Mouse (Mus musculus) limb, embryonic 14.5 days (tissue): Measurements from ENCODE around the gene Golt1a. TPM values are rescaled to one million over a fixed set of nuclear protein-coding genes. Genes with fewer than 3 reads are reported as not detected.

ENCODE experiments used
- ATAC-seq: fragments of 200-750 bp; cut with Nextera tagmentation; 2 replicates; pipeline ENCODE4 v1.8.0; 2017; ENCODE audit warnings: low read depth, moderate number of reproducible peaks, moderate TSS enrichment; ENCODE audit not compliant: low FRiP score
- DNase-seq: peaks from one replicate; pipeline ENCODE4 v3.0.0-alpha.2; 2015; ENCODE audit warnings: low spot score
- H3K27ac ChIP-seq: fragments of 300-500 bp; sonication (generic); replicated peaks from 2 replicates; pipeline ENCODE4 v1.5.1; 2014; ENCODE audit warnings: low read depth, mild to moderate bottlenecking, low read length, moderate library complexity, mixed read lengths
- H3K27me3 ChIP-seq: fragments of 300-500 bp; sonication (generic); 2 replicates; pipeline ENCODE4 v1.6.1; 2014; ENCODE audit warnings: low read length, mixed read lengths; ENCODE audit not compliant: control insufficient read depth, insufficient read depth
- H3K36me3 ChIP-seq: fragments of 300-500 bp; sonication (generic); 2 replicates; pipeline ENCODE4 v1.6.1; 2014; ENCODE audit warnings: mild to moderate bottlenecking, low read length, moderate library complexity, mixed read lengths; ENCODE audit not compliant: control insufficient read depth, insufficient read depth
- H3K4me1 ChIP-seq: fragments of 300-500 bp; sonication (generic); 2 replicates; pipeline ENCODE4 v1.6.1; 2014; ENCODE audit warnings: antibody characterized with exemption, low read length, mixed read lengths; ENCODE audit not compliant: control insufficient read depth, insufficient read depth
- H3K4me2 ChIP-seq: fragments of 300-500 bp; sonication (generic); replicated peaks from 2 replicates; pipeline ENCODE4 v1.6.1; 2014; ENCODE audit warnings: low read depth, mild to moderate bottlenecking, low read length, moderate library complexity; ENCODE audit not compliant: severe bottlenecking
- H3K4me3 ChIP-seq: fragments of 300-500 bp; sonication (generic); replicated peaks from 2 replicates; pipeline ENCODE4 v1.5.1; 2014; ENCODE audit warnings: low read length
- H3K9ac ChIP-seq: fragments of 300-500 bp; sonication (generic); 2 replicates; pipeline ENCODE4 v1.6.1; 2014; ENCODE audit warnings: mild to moderate bottlenecking, low read depth, low read length, moderate library complexity; ENCODE audit not compliant: severe bottlenecking
- H3K9me3 ChIP-seq: fragments of 300-500 bp; sonication (generic); 2 replicates; pipeline ENCODE4 v1.6.1; 2016; ENCODE audit warnings: low read length; ENCODE audit not compliant: control insufficient read depth
- POLR2A ChIP-seq: fragments of 200-500 bp; IDR thresholded peaks from 2 replicates; pipeline ENCODE4 v1.8.0; 2012; ENCODE audit warnings: inconsistent platforms, mild to moderate bottlenecking, moderate library complexity, borderline replicate concordance; ENCODE audit not compliant: insufficient read depth, insufficient read length; ENCODE audit errors: extremely low read depth
- WGBS: fragments of 180-500 bp; shearing (Covaris S2); extraction: QIAGEN DNeasy Blood & Tissue Kit; methylation state at CpG from one replicate; pipeline ENCODE4 v1.1.7; 2014; 5-methylcytosine and 5-hydroxymethylcytosine counted together
- polyA plus RNA-seq, 2 experiments: library from polyadenylated mRNA; depleted of rRNA in 1 of 2; stranded (reverse) in 1 of 2; unstranded in 1 of 2; fragments of >200 nt; fragmentation: Nextera tagmentation in 1 of 2; extraction: Ambion mirVana in 1 of 2; gene quantifications; 2 replicates each; pipeline versions ENCODE4 v1.2.1 to v1.2.3; 2012 to 2014

Gene Golt1a
- polyA plus RNA-seq, 2 experiments = not detected

- H3K9ac ChIP-seq = no peak overlapping the region
- no peak for TF ChIP-seq POLR2A
- H3K36me3 ChIP-seq = no peaks in the 10 kb centered on the region
- no peak for DNase-seq
- no peaks in the 10 kb centered on the region for H3K9me3 ChIP-seq
- H3K27me3 ChIP-seq = no peaks in the 10 kb centered on the region
- no peak overlapping the region for H3K4me3 ChIP-seq
- H3K27ac ChIP-seq = no peak overlapping the region
- WGBS = 65% methylated on average over 5 of the region's 5 CpGs
- H3K4me1 ChIP-seq = no peaks in the 10 kb centered on the region
- H3K4me2 ChIP-seq = no peak overlapping the region
- no peak for ATAC-seq
These were observed 32.6 kb upstream of the Golt1a start for GRCm38 (mm10) chr1:133276983-133277382.

GRCm38 (mm10) chr1:133278539-133278938 lies 31.1 kb upstream of the Golt1a start:
- H3K9ac ChIP-seq = no peak overlapping the region
- no peak overlapping the region for H3K4me2 ChIP-seq
- H3K27me3 ChIP-seq = no peaks in the 10 kb centered on the region
- no peak overlapping the region for H3K4me3 ChIP-seq
- H3K4me1 ChIP-seq = no peaks in the 10 kb centered on the region
- H3K27ac ChIP-seq = no peak overlapping the region
- DNase-seq (no peak), ATAC-seq (no peak)
- H3K9me3 ChIP-seq = no peaks in the 10 kb centered on the region
- WGBS = 69% methylated on average over 6 of the region's 6 CpGs
- no peaks in the 10 kb centered on the region for H3K36me3 ChIP-seq
- TF ChIP-seq POLR2A = no peak

- Histone ChIP-seq H3K27ac (no peak overlapping the region), H3K9ac (no peak overlapping the region), H3K9me3 (no peaks in the 10 kb centered on the region), H3K27me3 (no peaks in the 10 kb centered on the region), H3K4me2 (no peak overlapping the region), H3K4me1 (no peaks in the 10 kb centered on the region), H3K4me3 (no peak overlapping the region), H3K36me3 (no peaks in the 10 kb centered on the region)
- TF ChIP-seq POLR2A = no peak
- no peak for ATAC-seq
- WGBS = 62% methylated on average over 15 of the region's 15 CpGs
- DNase-seq = no peak
These were observed 30.5 kb upstream of the Golt1a start for GRCm38 (mm10) chr1:133278946-133279631.

- Histone ChIP-seq H3K9me3 (no peaks in the 10 kb centered on the region), H3K27ac (no peak overlapping the region), H3K9ac (no peak overlapping the region), H3K4me3 (no peak overlapping the region), H3K27me3 (no peaks in the 10 kb centered on the region), H3K4me2 (no peak overlapping the region), H3K4me1 (no peaks in the 10 kb centered on the region), H3K36me3 (no peaks in the 10 kb centered on the region)
- 90% methylated on average over 11 of the region's 11 CpGs for WGBS
- ATAC-seq (no peak), DNase-seq (no peak)
- no peak for TF ChIP-seq POLR2A
These were observed 29.9 kb upstream of the Golt1a start for GRCm38 (mm10) chr1:133279632-133280093.

GRCm38 (mm10) chr1:133280537-133280936 lies 29.1 kb upstream of the Golt1a start:
- TF ChIP-seq POLR2A = no peak
- 85% methylated on average over 2 of the region's 2 CpGs for WGBS
- ATAC-seq (no peak), DNase-seq (no peak)
- H3K4me1 ChIP-seq = no peaks in the 10 kb centered on the region
- no peak overlapping the region for H3K4me3 ChIP-seq
- no peaks in the 10 kb centered on the region for H3K9me3 ChIP-seq
- no peak overlapping the region for H3K4me2 ChIP-seq
- H3K27ac ChIP-seq = no peak overlapping the region
- no peaks in the 10 kb centered on the region for H3K36me3 ChIP-seq
- H3K9ac ChIP-seq = no peak overlapping the region
- no peaks in the 10 kb centered on the region for H3K27me3 ChIP-seq
